Mouse (Mus musculus) neural tube, embryonic 15.5 days (tissue): Measurements from ENCODE around the gene Got2. TPM values are rescaled to one million over a fixed set of nuclear protein-coding genes. Genes with fewer than 3 reads are reported as not detected.
"Not testable (repeated sequence)": the region's sequence is repeated elsewhere in the genome, so short reads cannot be mapped to it uniquely, and the experiment has no call there.

Experiments
- ATAC-seq: fragments of 200-750 bp; cut with Nextera tagmentation; 2 replicates; pipeline ENCODE4 v1.8.0; 2017; ENCODE audit warnings: mild to moderate bottlenecking, moderate TSS enrichment, moderate library complexity; ENCODE audit not compliant: low FRiP score
- H3K27ac ChIP-seq: fragments of 300-500 bp; sonication (generic); replicated peaks from 2 replicates; pipeline ENCODE4 v1.5.1; 2015; ENCODE audit warnings: mild to moderate bottlenecking, inconsistent platforms
- H3K27me3 ChIP-seq: fragments of 300-500 bp; sonication (generic); replicated peaks from 2 replicates; pipeline ENCODE4 v1.6.1; 2015; ENCODE audit warnings: inconsistent platforms
- H3K36me3 ChIP-seq: fragments of 300-500 bp; sonication (generic); 2 replicates; pipeline ENCODE4 v1.6.1; 2015; ENCODE audit warnings: inconsistent platforms
- H3K4me1 ChIP-seq: fragments of 300-500 bp; sonication (generic); 2 replicates; pipeline ENCODE4 v1.6.1; 2015; ENCODE audit warnings: inconsistent platforms
- H3K4me2 ChIP-seq: fragments of 300-500 bp; sonication (generic); 2 replicates; pipeline ENCODE4 v1.6.1; 2015; ENCODE audit warnings: inconsistent platforms, mild to moderate bottlenecking, moderate library complexity
- H3K4me3 ChIP-seq: fragments of 300-500 bp; sonication (generic); replicated peaks from 2 replicates; pipeline ENCODE4 v1.5.1; 2015; ENCODE audit warnings: mild to moderate bottlenecking, inconsistent platforms
- H3K9ac ChIP-seq: fragments of 300-500 bp; sonication (generic); replicated peaks from 2 replicates; pipeline ENCODE4 v1.6.1; 2015; ENCODE audit warnings: mild to moderate bottlenecking, inconsistent platforms
- H3K9me3 ChIP-seq: fragments of 300-500 bp; sonication (generic); replicated peaks from 2 replicates; pipeline ENCODE4 v1.6.1; 2016; ENCODE audit warnings: inconsistent platforms
- WGBS: fragments of 180-500 bp; shearing (Covaris S2); methylation state at CpG from one replicate; pipeline ENCODE4 v1.1.7; 2015; ENCODE audit warnings: mixed read lengths; 5-methylcytosine and 5-hydroxymethylcytosine counted together
- polyA plus RNA-seq: library from polyadenylated mRNA; unstranded; fragments of >200 nt; fragmentation: Nextera tagmentation; extraction: Ambion mirVana; gene quantifications from 2 replicates; pipeline ENCODE4 v1.2.1, GENCODE M21; 2015

Gene Got2
- polyA plus RNA-seq, 1 experiment from 2014 or later, result 242 TPM

GRCm38 (mm10) chr8:95837266-95837665, 51.1 kb downstream of the Got2 start:
- no peak overlapping the region for H3K9ac ChIP-seq
- H3K4me3 ChIP-seq, result no peak overlapping the region
- no peak overlapping the region for H3K4me2 ChIP-seq
- peaks cover 49% of the 10 kb centered on the region for H3K36me3 ChIP-seq
- H3K27ac ChIP-seq, result no peak overlapping the region
- H3K27me3 ChIP-seq, result no peaks in the 10 kb centered on the region
- H3K9me3 ChIP-seq, result no peaks in the 10 kb centered on the region
- 95% methylated on average over 10 of the region's 10 CpGs for WGBS
- no peak for ATAC-seq
- peaks cover 14% of the 10 kb centered on the region for H3K4me1 ChIP-seq

- Histone ChIP-seq H3K4me3 (no peak overlapping the region), H3K9ac (no peak overlapping the region), H3K36me3 (peaks cover 36% of the 10 kb centered on the region), H3K27ac (no peak overlapping the region), H3K4me1 (peaks cover 14% of the 10 kb centered on the region), H3K9me3 (no peaks in the 10 kb centered on the region), H3K4me2 (no peak overlapping the region), H3K27me3 (no peaks in the 10 kb centered on the region)
- ATAC-seq, result no peak
- 81% methylated on average over 4 of the region's 4 CpGs for WGBS
These were observed 52.5 kb downstream of the Got2 start for GRCm38 (mm10) chr8:95835891-95836290.

GRCm38 (mm10) chr8:95833435-95833984, 54.8 kb downstream of the Got2 start:
- WGBS, result 1% methylated on average over 16 of the region's 16 CpGs
- no peaks in the 10 kb centered on the region for H3K27me3 ChIP-seq
- H3K9ac ChIP-seq, result peak overlapping the region; percentile 36

GRCm38 (mm10) chr8:95832603-95833434, 55.5 kb downstream of the Got2 start:
- H3K4me3 ChIP-seq, result peak overlapping the region; percentile 33
- peaks cover 20% of the 10 kb centered on the region for H3K36me3 ChIP-seq
- no peaks in the 10 kb centered on the region for H3K9me3 ChIP-seq
- H3K9ac ChIP-seq, result peak overlapping the region; percentile 36
- peaks cover 14% of the 10 kb centered on the region for H3K4me1 ChIP-seq
- no peak overlapping the region for H3K27ac ChIP-seq
- peak overlapping the region; percentile 58 for H3K4me2 ChIP-seq
- ATAC-seq, result peak; percentile 80
- 15% methylated on average over 16 of the region's 16 CpGs for WGBS
- no peaks in the 10 kb centered on the region for H3K27me3 ChIP-seq

More at GRCm38 (mm10) chr8:95833435-95833984, 54.8 kb downstream of the Got2 start:
- peak; percentile 53; the same call in 1 of the 2 replicates for ATAC-seq
- Histone ChIP-seq H3K36me3 (peaks cover 20% of the 10 kb centered on the region), H3K27ac (no peak overlapping the region), H3K4me1 (peaks cover 14% of the 10 kb centered on the region), H3K9me3 (no peaks in the 10 kb centered on the region), H3K4me3 (peak overlapping the region; percentile 33), H3K4me2 (peak overlapping the region; percentile 58)

GRCm38 (mm10) chr8:95830144-95830543, 58.2 kb downstream of the Got2 start:
- Histone ChIP-seq H3K9ac (no peak overlapping the region), H3K27ac (no peak overlapping the region), H3K36me3 (no peaks in the 10 kb centered on the region), H3K27me3 (no peaks in the 10 kb centered on the region), H3K4me1 (peaks cover 14% of the 10 kb centered on the region), H3K4me2 (no peak overlapping the region), H3K9me3 (no peaks in the 10 kb centered on the region), H3K4me3 (no peak overlapping the region)
- WGBS, result 79% methylated on average over 3 of the region's 3 CpGs
- ATAC-seq, result no peak

- H3K36me3 ChIP-seq, H3K27ac ChIP-seq, ATAC-seq, H3K4me2 ChIP-seq, H3K4me3 ChIP-seq, H3K27me3 ChIP-seq, H3K9me3 ChIP-seq, H3K4me1 ChIP-seq, H3K9ac ChIP-seq: not testable (repeated sequence)
- WGBS, result 64% methylated on average over 25 of the region's 25 CpGs
These were observed 63.2 kb downstream of the Got2 start, which contains the start of gene Sap18b for GRCm38 (mm10) chr8:95825162-95825561. Gene Sap18b, plus strand, starts transcription at chr8:95825346.

GRCm38 (mm10) chr8:95822699-95823098, 65.6 kb downstream of the Got2 start:
- no peak for ATAC-seq
- Histone ChIP-seq H3K4me3 (no peak overlapping the region), H3K4me2 (no peak overlapping the region), H3K27me3 (no peaks in the 10 kb centered on the region), H3K4me1 (no peaks in the 10 kb centered on the region), H3K27ac (no peak overlapping the region), H3K36me3 (no peaks in the 10 kb centered on the region), H3K9me3 (no peaks in the 10 kb centered on the region), H3K9ac (no peak overlapping the region)
- 84% methylated on average over 3 of the region's 3 CpGs for WGBS

GRCm38 (mm10) chr8:95822096-95822495, 66.3 kb downstream of the Got2 start:
- Histone ChIP-seq H3K4me2 (no peak overlapping the region), H3K9ac (no peak overlapping the region), H3K36me3 (no peaks in the 10 kb centered on the region), H3K4me3 (no peak overlapping the region), H3K9me3 (no peaks in the 10 kb centered on the region), H3K27ac (no peak overlapping the region), H3K27me3 (no peaks in the 10 kb centered on the region), H3K4me1 (no peaks in the 10 kb centered on the region)
- 89% methylated on average over 5 of the region's 5 CpGs for WGBS
- ATAC-seq, result no peak

GRCm38 (mm10) chr8:95821266-95821665, 67.1 kb downstream of the Got2 start:
- Histone ChIP-seq H3K36me3 (no peaks in the 10 kb centered on the region), H3K4me1 (no peaks in the 10 kb centered on the region), H3K9me3 (no peaks in the 10 kb centered on the region), H3K4me3 (no peak overlapping the region), H3K4me2 (no peak overlapping the region), H3K27ac (no peak overlapping the region), H3K9ac (no peak overlapping the region), H3K27me3 (no peaks in the 10 kb centered on the region)
- no peak for ATAC-seq
- whole genome bisulfite sequencing, result 93% methylated on average over 6 of the region's 6 CpGs

GRCm38 (mm10) chr8:95818211-95818610, 70.1 kb downstream of the Got2 start:
- H3K4me1 ChIP-seq, result no peaks in the 10 kb centered on the region
- H3K9me3 ChIP-seq, result no peaks in the 10 kb centered on the region
- no peaks in the 10 kb centered on the region for H3K36me3 ChIP-seq
- WGBS, result 42% methylated on average over 1 of the region's 1 CpGs
- no peak for ATAC-seq
- no peak overlapping the region for H3K4me2 ChIP-seq
- no peaks in the 10 kb centered on the region for H3K27me3 ChIP-seq
- H3K9ac ChIP-seq, result no peak overlapping the region
- no peak overlapping the region for H3K4me3 ChIP-seq
- no peak overlapping the region for H3K27ac ChIP-seq

GRCm38 (mm10) chr8:95817597-95817996, 70.8 kb downstream of the Got2 start:
- Histone ChIP-seq H3K27me3 (no peaks in the 10 kb centered on the region), H3K9ac (no peak overlapping the region), H3K4me2 (no peak overlapping the region), H3K4me1 (no peaks in the 10 kb centered on the region), H3K27ac (no peak overlapping the region), H3K36me3 (no peaks in the 10 kb centered on the region), H3K9me3 (no peaks in the 10 kb centered on the region), H3K4me3 (no peak overlapping the region)
- 68% methylated on average over 3 of the region's 3 CpGs for WGBS
- no peak for ATAC-seq

- Histone ChIP-seq H3K9ac (no peak overlapping the region), H3K36me3 (no peaks in the 10 kb centered on the region), H3K4me2 (no peak overlapping the region), H3K4me3 (no peak overlapping the region), H3K4me1 (no peaks in the 10 kb centered on the region), H3K27me3 (no peaks in the 10 kb centered on the region), H3K27ac (no peak overlapping the region), H3K9me3 (no peaks in the 10 kb centered on the region)
- ATAC-seq, result no peak
- WGBS, result 42% methylated on average over 6 of the region's 6 CpGs
These were observed 72.2 kb downstream of the Got2 start for GRCm38 (mm10) chr8:95816044-95816708.
